Mouse (Mus musculus) retina, postnatal 1 day (tissue): ENCODE measurements around the gene Pde6h.
A peak's percentile ranks its signal among the peaks of the same experiment; 100 is the strongest.

Experiments used
- DNase-seq: peaks from one replicate; pipeline ENCODE4 v3.0.0-alpha.2; 2012

The Pde6h gene

DNA sequence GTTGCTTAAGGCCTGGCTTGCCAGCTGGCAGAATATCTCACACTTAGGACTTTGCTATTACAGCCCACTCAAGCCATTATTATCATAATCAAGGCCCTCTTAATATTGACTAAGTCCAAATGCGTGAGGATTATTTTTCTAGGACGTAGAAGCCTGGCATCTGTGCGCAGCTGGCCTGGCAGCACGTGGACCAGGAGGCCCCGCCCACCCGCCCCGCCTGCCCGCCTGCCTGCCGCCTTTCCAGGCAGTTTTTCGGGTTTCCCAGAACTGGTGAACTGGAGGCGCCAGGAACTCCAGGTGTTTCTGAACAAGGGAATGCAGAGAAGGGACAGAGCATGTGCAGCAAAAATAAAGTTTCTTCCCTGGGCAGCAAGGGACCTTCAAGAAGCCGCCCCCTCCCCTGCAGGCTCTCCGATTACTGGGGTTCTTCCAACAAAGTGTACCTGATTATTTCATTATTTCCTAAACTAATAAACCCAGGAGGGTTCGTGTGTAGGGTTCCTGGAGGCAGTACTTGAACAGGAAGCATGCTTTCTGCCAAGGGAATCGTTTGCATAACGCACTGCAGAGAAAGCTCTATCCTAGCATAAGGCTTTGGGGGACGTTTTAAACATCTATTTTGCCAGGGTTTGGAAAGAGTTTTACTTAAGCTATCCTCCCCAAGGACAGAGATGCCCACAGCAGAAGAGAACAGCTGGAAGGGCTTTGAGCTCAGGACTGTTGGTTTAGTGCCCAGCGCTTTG lies 10.1 kb upstream of the Pde6h start:
- DNase-seq, result peak; percentile 61

DNA sequence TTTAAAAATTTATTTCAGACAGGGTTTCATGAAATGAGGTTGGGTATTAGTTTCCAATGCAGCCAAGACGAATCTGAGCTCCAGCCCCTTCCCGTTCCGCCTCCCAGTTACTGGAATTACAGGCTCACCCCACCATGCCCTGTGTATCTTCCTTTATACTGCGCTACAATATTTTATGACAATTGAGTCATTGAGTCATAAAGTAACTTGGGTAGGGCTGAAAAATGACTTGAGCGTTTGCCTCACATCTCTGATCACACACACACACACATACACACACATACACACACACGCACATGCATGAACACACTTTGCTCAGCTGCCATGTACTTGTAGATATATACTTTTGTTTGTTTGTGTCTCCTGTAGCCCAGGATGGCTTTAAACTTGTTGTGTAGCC lies 9.4 kb upstream of the Pde6h start:
- no peak for DNase-seq

DNA sequence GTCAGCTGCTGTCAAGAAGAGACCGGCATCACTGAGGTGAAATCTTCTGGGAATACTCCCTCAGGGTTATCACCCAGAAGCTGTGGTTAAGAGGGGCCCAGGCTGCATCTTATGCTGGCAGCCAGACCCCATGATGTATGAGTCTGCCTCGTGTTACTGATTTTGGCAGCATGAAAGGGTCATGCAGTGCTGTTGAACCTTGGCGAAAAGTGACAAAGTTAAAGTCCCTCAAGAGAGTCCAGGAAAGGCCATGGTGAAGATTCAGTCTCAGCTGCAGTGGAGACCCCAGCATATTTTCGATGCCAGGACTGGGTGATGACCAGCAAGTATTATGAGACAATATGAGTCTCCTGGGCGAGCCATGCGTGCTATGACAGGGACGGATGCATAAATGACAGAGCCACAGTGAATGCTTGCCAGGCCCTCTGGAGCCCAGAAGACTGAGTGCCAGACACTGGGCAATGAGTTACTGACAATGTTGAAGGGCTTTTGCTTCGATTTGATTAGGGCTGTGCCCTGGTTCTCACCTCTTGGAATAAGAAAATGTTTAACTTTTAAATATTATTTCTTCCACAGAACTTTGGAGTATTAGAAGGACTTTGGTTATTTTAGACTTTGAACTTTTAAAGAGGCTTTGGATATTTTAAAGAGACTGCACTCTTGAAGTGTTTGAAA lies 7.8 kb upstream of the Pde6h start:
- DNase-seq, result no peak

DNA sequence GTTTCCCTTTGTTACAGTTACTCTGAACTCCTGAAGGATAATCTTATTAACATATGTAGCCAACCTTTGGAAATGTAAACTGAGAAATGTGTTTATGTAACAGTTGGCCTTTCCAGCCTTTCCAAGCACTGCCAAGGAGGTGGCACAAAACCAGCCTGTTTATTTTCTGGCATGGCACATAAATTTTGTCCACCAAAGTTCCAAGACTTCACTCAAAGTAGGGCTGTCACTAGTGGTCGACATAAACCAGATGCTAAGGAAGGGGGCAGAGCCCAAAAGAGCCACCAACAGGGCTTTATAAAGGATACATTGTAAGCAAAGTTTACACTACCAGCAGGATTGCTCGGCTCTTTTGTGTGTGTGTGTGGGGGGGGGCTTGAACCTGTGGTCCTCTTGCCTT lies 5.7 kb upstream of the Pde6h start:
- no peak for DNase-seq

DNA sequence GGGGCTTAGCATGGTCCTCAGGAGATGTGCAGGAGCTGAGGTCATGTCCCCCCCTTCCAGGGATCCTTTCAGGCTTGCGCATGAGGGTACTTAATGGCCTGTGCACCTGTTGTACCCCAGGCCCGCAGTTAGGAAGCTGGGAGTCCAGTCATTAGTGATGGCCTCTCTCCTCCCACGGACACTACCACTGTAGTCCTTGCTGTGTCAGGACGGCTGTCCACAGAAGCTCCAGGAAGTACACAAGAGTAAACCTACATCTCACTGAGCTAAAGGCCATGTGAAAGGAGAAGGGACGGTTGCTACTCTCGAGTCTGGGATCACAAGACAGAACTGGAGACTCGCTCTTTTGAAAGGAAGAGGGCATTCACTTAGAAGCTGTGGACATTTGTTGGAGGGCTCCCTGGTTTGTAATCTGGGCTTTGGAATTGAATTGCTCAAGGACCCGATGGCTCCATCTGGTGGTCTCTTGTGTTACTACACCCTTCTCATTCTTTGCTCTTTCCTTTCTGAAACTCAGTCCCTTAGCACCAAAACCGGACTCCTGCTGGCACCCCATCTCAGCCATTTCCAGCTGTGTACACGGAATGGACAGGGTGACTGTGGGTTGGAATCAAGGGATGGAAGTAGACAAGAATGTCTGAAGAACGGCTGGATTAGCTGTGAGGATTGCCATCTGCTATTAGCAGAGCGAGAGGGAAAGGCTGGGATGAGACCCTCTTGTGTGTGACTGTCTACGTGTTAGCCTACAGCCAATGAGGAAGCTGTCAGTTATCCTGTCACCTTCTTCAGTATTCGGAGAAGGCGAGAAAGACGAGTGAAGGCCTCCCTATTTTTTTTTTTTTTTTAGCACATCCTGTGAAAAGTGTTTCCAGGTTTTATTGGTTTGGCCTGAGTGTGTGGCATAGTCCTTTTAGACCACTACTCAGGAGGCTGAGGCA lies 3.0 kb upstream of the Pde6h start:
- peak; percentile 79 for DNase-seq

DNA sequence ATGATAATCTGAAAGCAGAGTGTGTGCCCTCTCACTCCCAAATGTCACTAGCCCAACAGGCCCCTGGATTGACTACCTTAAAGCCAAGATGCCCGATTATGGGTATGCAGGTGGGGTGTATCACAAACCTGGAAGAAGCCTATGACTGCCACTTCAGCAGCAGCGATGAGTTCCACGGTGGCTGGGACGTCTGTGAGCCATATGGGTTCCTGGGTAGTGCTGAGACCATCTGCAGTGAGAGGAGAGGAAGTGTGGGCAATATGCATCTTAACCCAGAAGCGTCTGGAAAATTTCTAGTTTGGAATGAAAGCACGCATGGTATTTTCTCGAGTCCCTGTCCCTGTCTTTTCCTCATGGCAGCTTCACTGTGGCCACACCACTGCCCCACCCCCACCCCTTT lies 2.0 kb upstream of the Pde6h start:
- DNase-seq, result no peak

DNA sequence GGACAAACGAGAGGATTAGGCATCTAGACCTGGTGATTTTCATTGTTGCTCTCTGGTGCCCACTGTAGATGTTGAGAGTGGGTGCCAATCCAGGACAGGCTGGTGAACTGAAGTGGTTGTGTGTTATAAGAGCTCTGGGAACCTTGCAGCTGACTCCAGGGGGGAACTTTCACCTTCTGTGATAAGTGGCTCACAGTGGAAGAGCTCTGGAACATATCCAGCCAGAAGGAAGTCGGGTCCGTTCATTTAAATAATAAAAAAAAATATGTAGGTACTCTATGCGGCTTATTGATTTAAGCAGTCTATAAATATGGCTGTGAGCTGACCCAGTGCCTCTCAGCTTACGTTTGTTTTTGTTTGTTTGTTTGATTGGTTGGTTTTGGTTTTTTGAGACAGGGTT lies 1.6 kb upstream of the Pde6h start, which contains the start of gene Erp27:
Gene Erp27 (minus strand): TSS at position 101 of the 400 bp plus-strand sequence.
- no peak for DNase-seq

DNA sequence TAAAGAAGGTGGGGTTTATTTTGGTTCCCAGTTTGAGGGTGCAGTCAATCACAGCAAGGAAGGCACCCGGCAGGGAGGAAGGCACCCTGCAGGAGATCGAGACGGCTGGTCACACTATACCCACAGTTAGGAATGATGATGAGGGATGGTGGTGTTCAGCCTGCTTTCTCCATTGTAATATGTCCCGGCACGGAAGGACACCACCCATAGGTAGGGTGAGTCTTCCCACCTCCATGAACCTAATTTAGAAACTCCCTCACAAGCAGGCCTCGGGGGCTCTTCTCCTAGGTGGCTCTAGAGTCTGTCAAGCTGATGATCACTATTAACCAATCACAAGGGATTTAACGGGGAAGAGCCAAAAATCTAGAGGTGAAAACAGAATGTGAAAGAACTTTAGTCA lies 761 bp upstream of the Pde6h start:
- no peak for DNase-seq

DNA sequence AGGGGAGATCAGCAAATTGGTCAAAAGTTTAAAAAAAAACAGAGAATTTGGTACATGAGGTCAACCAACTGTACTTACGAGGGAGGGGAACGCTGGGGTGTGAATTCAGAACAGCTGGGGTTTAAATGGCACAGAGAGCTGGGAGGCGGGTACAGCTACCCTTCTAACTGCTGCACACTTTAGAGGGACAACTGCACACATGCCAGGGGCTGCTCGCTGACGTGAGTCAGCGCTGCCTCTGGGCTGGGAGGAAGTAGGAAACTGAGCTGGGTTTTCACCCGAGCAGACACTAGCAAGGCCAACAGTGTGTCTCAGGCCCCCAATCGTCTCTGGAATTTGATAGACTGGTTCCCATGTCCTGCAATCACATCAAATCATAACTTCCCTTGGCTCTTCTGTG lies 1.4 kb downstream of the Pde6h start:
- DNase-seq, result no peak

DNA sequence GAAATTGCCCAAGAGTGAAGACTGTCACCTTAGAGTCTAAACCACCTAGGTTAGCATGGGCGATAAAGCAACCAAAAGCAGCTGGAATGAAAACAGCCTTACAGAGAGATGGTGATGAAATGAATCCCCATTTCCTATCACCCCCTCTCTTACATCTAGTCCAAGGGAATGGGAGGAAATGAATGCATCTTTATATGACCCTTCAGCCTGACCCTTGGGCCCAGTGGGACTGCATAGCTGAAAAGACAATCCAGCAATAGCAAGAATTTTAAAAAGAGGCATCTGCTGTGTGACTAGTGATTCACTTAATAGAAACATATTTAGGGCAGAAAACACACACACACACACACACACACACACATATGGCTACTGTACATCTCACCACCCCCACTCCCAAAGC lies 4.0 kb downstream of the Pde6h start:
- no peak for DNase-seq

DNA sequence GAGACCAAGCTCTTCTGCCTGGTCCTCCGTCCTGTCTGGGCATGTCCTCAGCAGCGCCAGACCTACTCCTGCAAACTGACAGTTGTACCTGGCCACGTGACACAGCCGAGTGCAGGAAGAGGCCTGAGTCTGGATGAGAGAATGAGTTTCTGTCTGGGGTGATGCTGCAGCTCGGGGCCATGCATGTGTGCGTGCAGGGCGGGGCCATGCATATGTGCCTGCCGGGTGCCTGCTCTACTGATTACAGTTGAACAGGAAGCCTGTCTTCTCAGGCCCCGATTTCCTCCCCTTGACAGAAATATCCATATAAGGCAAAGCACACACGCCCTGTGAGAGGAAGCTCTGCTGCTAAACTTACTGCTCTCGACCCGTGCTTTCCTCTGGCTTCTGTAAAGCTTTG lies 7.0 kb downstream of the Pde6h start:
- DNase-seq, result no peak

DNA sequence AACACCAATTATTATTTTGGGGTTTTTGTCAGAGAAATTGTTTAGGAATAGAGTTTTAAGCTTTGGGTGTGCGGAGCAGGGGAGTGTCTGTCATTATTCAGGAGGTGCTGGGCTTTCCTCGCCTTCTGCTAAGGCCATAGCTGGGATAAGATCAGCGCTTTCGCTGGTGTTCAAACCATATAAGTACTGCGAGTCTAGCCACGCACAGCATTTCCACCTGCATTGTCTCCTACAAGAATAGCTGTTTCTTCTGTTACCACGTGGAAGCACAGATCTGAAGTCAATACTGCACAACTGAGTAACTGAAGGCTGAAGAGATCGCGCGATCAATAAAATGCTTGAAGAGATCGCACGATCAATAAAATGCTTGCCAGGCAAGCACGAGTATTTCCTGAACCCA lies 7.6 kb downstream of the Pde6h start:
- no peak for DNase-seq

DNA sequence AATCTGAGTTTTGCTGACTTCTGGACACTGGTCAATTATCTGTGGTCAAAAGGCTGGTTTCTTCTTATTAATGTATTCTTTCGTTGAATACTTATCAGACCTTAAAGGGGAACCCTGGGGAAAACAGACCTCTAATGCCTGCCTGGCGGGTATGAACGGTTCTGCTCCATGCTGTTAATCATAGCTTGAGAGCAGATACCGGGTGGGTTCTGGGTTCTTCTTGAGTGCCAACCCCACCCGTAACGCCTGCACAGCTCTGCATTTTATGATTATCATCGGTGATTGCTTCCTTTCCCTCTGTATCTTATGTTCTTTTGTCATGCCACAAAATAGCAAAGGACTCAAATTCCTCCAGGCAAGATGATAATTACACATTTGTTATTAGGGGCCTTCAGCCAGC lies 10.4 kb downstream of the Pde6h start:
- no peak for DNase-seq

DNA sequence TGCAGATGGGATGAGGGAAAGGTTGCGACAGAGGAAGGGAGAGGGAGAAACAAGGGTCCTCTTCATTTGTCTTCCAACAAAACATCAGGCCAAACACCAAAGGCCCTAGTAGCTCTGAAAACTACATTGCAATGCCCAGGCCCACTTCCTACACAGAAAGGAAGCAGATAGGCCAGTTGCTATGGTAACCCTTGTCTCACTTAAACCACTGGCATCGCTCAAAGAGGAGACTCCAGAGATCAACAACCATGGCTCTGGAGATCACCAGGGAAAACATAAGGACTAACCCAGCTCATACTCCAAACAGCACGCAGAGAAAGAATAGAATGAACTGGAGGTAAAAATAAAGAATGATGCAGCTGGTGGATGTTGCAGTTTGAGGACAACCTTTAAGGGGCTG lies 11.6 kb downstream of the Pde6h start:
- no peak for DNase-seq

DNA sequence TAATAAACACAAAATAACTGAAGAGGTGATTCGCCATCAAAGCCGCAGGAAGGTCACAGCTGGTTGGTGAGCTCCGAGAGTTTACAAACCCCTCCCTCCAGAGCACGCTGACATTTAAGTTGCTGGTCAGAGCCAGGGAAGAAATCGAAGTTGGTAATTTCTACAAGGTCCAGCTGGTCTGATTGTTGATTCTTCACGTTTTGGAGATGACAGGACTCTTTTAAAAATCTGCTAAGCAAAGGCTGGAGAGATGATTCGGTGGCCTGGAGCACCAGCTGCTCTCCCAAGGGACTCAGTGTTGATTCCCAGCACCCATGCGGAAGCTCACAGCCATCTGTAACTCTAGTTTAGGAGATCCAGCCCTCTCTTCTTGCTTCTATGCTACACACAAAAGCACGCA lies 12.7 kb downstream of the Pde6h start:
- no peak for DNase-seq

DNA sequence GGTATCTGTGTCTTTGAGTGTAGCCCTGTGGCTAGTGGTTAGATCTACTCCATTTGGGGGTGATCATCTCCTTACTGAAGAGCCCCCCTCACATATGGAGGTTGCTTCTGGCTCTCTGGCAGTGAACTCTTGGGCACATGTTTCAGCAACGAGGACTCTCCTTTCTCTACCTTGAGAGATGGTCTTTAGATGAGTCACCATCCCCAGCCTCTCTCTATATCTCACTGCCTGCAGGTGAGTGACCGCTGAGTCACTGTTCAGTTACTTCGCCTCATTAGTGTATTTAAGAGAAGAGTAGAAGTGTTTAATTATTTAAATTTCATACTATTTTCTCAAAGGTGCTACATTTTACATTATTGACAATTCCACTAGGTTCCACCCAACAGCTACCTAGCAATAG lies 13.5 kb downstream of the Pde6h start:
- no peak for DNase-seq

DNA sequence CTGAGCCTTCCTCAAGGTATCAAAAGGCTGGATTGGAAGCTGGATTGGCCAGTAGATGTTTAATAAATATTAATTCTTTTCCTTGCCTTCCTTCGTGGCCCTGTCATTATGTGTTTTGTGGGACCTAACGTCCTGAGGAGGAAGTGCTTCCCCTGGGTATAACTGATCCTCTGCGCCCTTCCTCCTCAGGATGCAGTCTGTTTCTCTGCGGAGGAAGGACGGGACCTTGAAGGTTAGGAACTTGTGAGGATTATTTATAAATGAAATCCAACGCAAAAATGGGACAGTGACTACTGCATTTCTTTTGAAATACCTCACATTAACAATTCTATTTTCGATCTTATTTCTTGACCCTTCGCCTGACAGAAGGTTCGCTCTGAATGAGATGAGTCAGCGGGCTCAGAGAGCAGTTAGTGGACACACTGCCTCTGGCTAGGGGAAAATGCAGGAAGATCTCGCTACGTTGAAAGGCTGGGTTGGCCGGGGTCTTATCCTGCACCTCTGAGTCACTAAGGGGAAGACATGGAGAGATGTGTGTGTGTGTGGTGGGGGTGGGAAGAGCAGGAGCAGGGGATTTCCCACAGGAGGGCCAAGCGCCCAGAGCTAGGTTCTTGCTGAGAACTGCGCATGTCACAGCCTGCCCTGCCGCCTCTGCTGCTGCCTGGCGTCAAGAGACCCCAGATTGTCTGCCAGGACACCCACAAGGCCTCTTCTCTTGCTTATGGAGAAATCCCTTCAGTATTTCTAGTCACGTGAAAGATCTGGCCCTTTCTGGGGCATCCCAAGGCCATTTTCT lies 14.9 kb downstream of the Pde6h start:
- no peak for DNase-seq

DNA sequence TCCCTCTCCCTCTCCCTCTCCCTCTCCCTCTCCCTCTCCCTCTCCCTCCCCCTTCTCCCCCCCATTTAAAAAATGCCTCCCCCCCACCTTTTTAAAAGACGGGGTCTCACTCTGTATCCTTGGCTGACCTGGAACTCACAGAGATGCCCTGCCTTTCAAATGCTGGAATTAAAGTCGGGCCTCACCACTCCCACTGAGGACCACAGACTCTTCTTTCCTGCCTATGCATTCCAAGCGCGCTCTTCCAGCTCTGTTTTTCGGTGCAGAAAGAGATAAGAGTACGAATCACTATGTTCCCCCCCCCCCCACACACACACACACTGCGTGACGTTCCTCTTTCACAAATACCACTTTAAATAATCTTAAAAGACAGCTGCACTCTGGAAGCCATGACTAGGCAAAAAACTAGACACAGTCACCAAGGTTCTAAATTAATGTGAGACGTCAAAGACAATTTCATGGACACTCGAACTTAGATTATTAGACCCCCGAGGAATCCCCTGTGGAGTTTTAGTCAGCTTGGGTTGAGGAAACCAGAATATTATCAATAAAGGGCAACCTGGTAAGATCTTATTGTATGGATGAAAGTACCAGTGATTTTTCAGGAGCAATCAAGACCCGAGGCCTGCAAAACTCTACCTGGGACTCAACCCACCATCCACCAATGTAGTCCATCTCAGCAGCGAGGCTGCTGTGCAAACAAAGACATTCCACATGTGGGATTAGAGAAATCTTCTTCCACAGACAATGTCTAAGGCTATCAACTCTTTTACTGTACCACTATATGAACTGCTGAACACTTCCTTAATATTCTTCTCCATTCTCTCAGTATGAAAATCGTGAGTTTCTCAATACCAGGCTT lies 15.9 kb downstream of the Pde6h start:
- DNase-seq, result no peak

DNA sequence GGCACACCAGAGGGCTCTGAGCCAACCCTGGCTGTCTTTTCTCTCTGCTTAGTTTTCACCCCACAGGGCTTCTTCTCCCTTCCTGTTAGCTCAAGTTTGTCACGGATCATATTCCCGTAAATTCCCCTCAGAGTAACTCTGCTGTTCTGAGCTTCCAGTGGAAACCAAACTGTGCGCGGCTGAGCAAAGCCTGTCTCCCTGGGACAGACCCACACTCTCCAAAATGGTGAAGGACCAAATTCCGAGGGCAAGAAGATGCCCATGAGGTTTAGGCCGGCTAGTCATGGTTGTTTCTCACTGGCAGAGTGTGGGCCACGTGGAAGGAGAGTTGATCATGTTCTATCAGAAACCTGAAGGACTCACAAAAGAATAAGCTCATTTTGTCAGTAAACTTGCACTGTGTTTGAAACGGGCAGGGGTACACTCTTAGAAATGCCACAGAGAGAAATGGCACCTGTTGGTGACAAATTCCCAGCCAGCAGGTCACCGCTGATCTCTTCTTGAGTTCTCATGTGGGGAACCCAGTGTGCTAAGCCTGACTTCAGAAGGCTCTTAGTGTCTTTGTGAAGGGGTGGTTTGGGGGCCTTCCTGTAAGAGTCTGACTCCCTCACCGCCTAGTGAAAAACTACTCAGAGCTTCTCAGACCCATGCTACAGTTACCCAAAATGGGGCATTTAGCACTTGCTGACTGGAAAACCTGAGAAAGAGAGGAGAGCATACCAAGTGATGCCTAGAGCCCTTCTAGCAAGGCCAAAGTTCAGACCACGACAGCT lies 16.7 kb downstream of the Pde6h start:
- DNase-seq, result no peak

DNA sequence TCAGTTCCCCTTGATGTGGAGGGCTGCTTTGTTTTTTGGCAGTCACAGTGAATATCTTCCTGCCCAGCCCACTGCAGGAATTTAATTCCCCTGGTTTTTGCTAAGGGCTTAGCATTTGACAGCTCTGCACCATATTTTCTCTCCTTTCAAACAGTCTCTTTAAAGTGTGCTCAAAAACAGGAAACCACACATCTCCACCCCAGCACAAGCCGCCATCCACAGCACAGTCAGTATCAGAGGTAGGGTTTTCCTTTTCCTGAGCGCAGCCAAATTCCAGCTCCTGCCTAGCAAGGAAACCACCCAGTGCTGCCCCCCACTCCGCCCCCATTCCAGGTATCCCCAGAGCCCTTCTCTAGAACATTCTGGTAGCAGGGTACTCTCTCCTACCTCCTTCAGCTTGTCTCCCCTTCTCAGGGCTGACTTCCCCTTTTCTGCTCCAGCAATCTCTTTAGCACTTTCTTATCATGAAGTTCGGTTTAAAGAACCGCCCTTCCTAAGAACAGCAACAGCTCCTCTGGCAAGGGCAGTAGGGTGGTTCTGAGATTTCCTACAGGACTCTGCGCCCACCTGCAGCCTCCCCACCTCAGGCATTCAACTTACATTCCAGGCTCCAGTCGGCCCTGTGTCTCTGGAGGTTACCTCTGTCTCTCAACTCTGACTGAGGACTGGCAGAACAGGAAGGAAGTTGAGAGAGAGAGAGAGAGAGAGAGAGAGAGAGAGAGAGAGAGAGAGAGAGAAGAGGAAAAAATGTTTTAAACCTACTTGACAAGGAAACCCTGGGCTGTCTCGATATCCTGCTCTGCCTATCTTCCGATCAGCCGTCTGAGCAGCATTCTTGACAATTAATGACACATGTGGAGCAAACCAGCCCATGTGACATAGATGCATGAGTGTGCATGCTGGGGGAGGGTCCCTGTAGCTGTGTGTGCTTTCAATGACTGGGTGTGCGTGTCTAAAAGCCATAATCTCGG lies 17.7 kb downstream of the Pde6h start, which contains the start of gene Arhgdib:
Gene Arhgdib (minus strand): TSS at position 849 of the 971 bp plus-strand sequence.
- peak; percentile 19 for DNase-seq
